Mouse (Mus musculus) hindbrain, embryonic 12.5 days (tissue): ENCODE measurements around the gene Cwc25. TPM values are rescaled to one million over a fixed set of nuclear protein-coding genes. Genes with fewer than 3 reads are reported as not detected.

Source experiments
- ATAC-seq: fragments of 200-750 bp; cut with Nextera tagmentation; 2 replicates; pipeline ENCODE4 v1.8.0; 2017; ENCODE audit warnings: moderate TSS enrichment; ENCODE audit not compliant: low FRiP score
- H3K27ac ChIP-seq: fragments of 300-500 bp; sonication (generic); 2 replicates; pipeline ENCODE4 v1.5.1; 2016; ENCODE audit warnings: mild to moderate bottlenecking
- H3K27me3 ChIP-seq: fragments of 300-500 bp; sonication (generic); 2 replicates; pipeline ENCODE4 v1.6.1; 2016; ENCODE audit warnings: mild to moderate bottlenecking
- H3K36me3 ChIP-seq: fragments of 300-500 bp; sonication (generic); 2 replicates; pipeline ENCODE4 v1.6.1; 2016; ENCODE audit warnings: mild to moderate bottlenecking
- H3K4me1 ChIP-seq: fragments of 300-500 bp; sonication (generic); 2 replicates; pipeline ENCODE4 v1.6.1; 2016
- H3K4me2 ChIP-seq: fragments of 300-500 bp; sonication (generic); replicated peaks from 2 replicates; pipeline ENCODE4 v1.6.1; 2016; ENCODE audit warnings: mild to moderate bottlenecking
- H3K4me3 ChIP-seq: fragments of 300-500 bp; sonication (generic); 2 replicates; pipeline ENCODE4 v1.5.1; 2016; ENCODE audit warnings: mild to moderate bottlenecking
- H3K9ac ChIP-seq: fragments of 300-500 bp; sonication (generic); 2 replicates; pipeline ENCODE4 v1.6.1; 2016; ENCODE audit warnings: mild to moderate bottlenecking, moderate library complexity
- H3K9me3 ChIP-seq: fragments of 300-500 bp; sonication (generic); replicated peaks from 2 replicates; pipeline ENCODE4 v1.6.1; 2016; ENCODE audit warnings: mild to moderate bottlenecking
- WGBS: fragments of 180-500 bp; shearing (Covaris S2); methylation state at CpG from one replicate; pipeline ENCODE4 v1.1.7; 2016; 5-methylcytosine and 5-hydroxymethylcytosine counted together
- polyA plus RNA-seq: library from polyadenylated mRNA; unstranded; fragments of >200 nt; fragmentation: Nextera tagmentation; extraction: Ambion mirVana; gene quantifications from 2 replicates; pipeline ENCODE4 v1.2.1, GENCODE M21; 2016

Gene Cwc25
- polyA plus RNA-seq, 1 experiment from 2014 or later = 25.4 TPM

DNA sequence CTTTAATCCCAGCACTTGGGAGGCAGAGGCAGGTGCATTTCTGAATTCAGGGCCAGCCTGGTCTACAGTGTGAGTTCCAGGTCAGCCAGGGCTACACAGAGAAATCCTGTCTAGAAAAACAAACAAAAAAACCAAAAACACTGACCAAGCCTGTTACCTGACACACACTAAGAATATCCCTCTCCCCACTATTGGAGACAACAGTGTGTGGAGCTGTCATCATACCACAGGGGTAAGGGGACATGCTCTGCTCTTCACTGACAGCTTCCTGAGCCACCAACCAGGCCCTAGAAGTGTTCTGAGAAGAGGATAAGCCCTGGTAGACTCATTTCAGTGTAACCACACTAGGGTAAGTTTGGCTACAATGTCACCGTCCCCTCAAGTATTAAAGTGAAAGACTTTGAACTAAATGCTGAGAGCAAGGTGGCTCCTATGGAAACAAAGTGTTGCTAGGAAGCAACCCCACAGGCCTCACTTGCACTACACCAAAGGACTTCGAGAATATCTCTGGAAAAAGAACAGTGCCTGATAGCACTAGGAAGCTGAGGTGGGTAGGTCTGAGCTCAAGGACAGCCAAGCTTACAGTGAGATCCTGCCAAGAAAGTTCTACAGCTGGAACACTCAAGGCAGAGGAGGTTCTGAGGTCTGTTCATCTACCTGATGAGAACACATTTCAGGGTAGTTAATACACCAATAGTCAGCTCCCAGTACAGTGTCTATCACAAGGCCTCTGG lies 13.8 kb upstream of the Cwc25 start:
- peak overlapping the region; percentile 99; the same call in 1 of the 2 replicates for H3K9ac ChIP-seq
- no peak for ATAC-seq
- H3K4me1 ChIP-seq = peaks cover 26% of the 10 kb centered on the region
- 91% methylated on average over 2 of the region's 2 CpGs for WGBS
- H3K9me3 ChIP-seq = no peaks in the 10 kb centered on the region
- H3K27me3 ChIP-seq = no peaks in the 10 kb centered on the region
- peaks cover 58% of the 10 kb centered on the region for H3K36me3 ChIP-seq
- peak overlapping the region; percentile 86 for H3K4me2 ChIP-seq
- H3K4me3 ChIP-seq = no peak overlapping the region
- H3K27ac ChIP-seq = no peak overlapping the region

DNA sequence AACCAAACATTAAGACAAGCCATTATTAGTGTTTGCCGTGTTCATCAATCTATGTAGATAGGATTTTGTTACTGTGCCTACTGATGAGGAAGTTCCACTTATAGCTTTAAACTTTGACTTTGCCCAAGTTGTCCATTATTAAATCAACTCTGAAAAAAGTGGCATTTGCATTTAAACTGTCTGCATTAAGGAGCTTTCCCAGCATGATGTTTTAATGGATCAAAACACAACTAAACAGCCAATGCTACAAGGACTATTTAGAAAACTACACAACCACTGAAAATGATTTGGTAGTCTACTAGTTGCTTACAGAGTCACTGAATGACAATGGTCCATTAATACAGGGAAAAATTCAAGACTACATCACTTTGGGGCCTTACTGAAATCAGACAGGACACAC lies 12.6 kb upstream of the Cwc25 start:
- no peak overlapping the region for H3K9ac ChIP-seq
- ATAC-seq = no peak
- WGBS = 95% methylated on average over 1 of the region's 1 CpGs
- H3K27me3 ChIP-seq = no peaks in the 10 kb centered on the region
- H3K4me2 ChIP-seq = no peak overlapping the region
- H3K36me3 ChIP-seq = peaks cover 60% of the 10 kb centered on the region
- H3K27ac ChIP-seq = no peak overlapping the region
- peaks cover 26% of the 10 kb centered on the region for H3K4me1 ChIP-seq
- H3K4me3 ChIP-seq = no peak overlapping the region
- H3K9me3 ChIP-seq = no peaks in the 10 kb centered on the region

DNA sequence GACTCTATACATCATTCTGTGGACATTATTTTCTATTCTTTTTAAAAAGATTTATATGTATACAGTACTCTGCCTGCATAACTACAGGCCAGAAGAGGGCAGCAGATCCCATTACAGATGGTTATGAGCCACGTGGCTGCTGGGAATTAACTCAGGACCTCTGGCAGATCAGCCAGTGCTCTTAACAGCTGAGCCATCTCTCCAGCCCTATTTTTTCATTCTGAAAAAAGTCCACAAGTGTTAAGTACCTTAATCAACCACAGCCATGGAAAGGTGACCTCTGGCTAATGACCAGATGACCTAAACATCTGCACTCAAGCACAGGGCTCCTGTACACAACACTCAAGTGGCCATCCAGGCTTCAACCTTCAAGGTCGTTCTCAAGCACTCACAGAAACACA lies 10.8 kb upstream of the Cwc25 start:
- no peak overlapping the region for H3K4me2 ChIP-seq
- no peaks in the 10 kb centered on the region for H3K27me3 ChIP-seq
- 45% methylated on average over 2 of the region's 2 CpGs for WGBS
- ATAC-seq = no peak; the same call in 1 of the 2 replicates
- H3K9me3 ChIP-seq = no peaks in the 10 kb centered on the region
- peaks cover 60% of the 10 kb centered on the region for H3K36me3 ChIP-seq
- no peak overlapping the region for H3K27ac ChIP-seq
- H3K4me1 ChIP-seq = peaks cover 21% of the 10 kb centered on the region
- H3K9ac ChIP-seq = no peak overlapping the region
- H3K4me3 ChIP-seq = no peak overlapping the region

DNA sequence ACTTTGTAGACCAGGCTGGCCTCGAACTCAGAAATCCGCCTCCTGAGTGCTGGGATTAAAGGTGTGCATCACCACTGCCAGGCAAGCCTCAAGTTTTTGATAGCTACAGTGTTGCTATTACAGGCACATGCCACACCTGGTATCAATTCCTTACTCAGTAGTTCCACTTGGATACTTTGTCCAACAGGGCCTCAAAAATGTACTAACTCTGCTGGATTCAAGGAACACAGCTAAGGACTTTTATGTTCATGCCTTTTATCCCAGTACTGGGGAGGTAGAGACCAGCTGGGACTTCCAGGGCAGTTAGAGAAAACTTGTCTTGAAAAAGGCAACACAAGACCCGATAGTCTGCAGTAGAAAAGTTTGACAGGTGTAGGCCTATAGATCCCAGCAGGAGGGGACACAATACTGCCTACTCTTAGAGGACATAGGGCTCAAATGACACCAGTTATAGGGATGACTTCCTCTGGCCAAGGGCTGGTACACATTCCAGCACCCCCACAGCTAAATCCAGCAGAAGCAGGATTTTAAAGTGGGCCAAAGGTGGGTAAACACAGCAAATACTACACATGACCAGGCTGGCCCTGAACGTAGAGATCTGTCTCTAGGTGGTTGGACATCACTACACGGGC lies 10.3 kb upstream of the Cwc25 start:
- no peak overlapping the region for H3K4me2 ChIP-seq
- 61% methylated on average over 5 of the region's 5 CpGs for WGBS
- no peak overlapping the region for H3K9ac ChIP-seq
- no peaks in the 10 kb centered on the region for H3K27me3 ChIP-seq
- H3K4me1 ChIP-seq = peaks cover 21% of the 10 kb centered on the region
- no peak overlapping the region for H3K4me3 ChIP-seq
- no peak for ATAC-seq
- H3K9me3 ChIP-seq = no peaks in the 10 kb centered on the region
- H3K36me3 ChIP-seq = peaks cover 60% of the 10 kb centered on the region
- no peak overlapping the region for H3K27ac ChIP-seq

DNA sequence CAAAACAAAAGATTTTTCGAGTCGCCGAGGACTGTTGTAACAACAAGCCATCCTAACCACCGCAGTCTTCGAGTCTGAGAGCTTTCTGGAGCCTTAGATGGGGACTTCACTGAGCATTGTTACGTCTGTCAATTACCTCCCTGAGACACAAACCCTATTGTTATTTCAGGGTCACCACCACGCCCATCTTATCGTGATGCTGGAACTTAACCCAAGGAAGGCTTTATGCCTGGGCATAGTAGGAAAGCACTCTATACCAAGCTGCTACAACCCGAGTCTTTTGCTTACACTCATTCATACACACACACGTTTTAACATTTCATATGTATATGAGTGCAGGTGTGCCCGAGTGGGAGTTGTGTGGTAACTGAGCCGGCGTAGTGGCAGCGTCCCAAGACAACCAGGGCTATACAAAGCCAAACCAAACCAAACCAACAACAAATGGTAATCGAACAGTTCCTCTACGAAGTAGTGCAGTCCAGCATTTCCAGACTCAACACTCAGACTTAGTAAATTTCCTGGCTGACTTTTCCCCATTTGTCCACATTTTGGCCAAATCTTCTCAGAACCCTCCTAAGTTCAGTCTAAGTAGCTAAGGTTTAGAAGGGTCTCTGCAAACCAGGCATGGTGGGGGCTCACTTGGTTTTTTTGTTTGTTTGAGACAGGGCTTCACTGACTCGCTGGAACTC lies 9.6 kb upstream of the Cwc25 start, which contains the start of gene 1700001P01Rik:
Gene 1700001P01Rik, minus strand, starts transcription at position 111 of the 689 bp plus-strand sequence.
- Histone ChIP-seq H3K4me3 (no peak within 1 kb of the TSS), H3K4me2 (no peak within 1 kb of the TSS), H3K9ac (no peak within 1 kb of the TSS), H3K27ac (no peak within 1 kb of the TSS), H3K4me1 (peaks cover 15% of the 10 kb centered on the region), H3K9me3 (no peaks in the 10 kb centered on the region), H3K27me3 (no peaks in the 10 kb centered on the region), H3K36me3 (peaks cover 60% of the 10 kb centered on the region)
- WGBS = 40% methylated on average over 17 of the region's 17 CpGs
- ATAC-seq = no peak

DNA sequence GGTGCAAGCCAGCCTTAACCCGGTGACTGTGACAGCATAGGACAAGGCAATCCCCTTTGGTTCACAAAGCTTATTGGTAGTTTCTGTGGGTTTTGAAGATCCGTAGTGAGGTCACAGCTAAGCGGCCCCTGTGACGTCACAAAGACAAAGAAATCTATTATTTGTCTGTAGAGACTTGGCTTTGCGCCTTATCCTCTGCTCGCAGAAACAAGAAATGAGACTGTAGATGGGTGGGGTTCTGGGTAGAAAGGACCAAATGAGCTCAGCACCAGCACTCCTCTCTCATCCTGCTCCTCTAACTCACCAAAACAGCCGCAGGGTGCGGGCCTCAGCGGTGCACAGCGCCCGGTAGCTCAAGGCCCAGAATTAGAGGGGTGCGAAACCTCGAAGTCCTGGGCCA lies 8.8 kb upstream of the Cwc25 start:
- ATAC-seq = no peak
- no peak overlapping the region for H3K27ac ChIP-seq
- 76% methylated on average over 13 of the region's 13 CpGs for WGBS

DNA sequence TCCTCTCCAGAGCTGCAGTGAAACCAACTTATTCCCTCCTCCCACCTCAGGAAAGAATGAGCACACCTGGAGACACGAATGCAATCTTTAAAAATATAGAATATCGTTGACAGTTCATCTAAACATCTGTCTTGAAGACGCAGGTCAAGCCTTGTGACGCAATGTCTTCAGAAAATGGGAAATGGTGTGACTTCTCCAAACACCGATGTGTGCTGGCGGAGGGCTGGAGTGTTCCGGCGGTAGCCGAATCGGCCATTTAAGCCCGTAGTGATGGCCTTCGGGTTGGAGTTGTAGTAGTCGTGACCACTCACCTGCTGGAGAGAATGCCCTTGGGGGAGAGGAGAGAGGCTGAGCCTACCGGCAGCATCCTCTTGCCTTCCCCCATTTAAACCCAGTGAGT lies 5.1 kb upstream of the Cwc25 start:
- no peak overlapping the region for H3K9ac ChIP-seq
- H3K27ac ChIP-seq = no peak overlapping the region
- H3K36me3 ChIP-seq = peaks cover 15% of the 10 kb centered on the region
- no peak overlapping the region for H3K4me2 ChIP-seq
- peaks cover 6% of the 10 kb centered on the region; the same call in 1 of the 2 replicates for H3K4me1 ChIP-seq
- WGBS = 80% methylated on average over 14 of the region's 14 CpGs
- H3K9me3 ChIP-seq = no peaks in the 10 kb centered on the region
- no peak for ATAC-seq
- no peak overlapping the region for H3K4me3 ChIP-seq
- H3K27me3 ChIP-seq = no peaks in the 10 kb centered on the region

More for the DNA sequence above, 8.8 kb upstream of the Cwc25 start:
- Histone ChIP-seq H3K4me2 (no peak overlapping the region), H3K9ac (no peak overlapping the region), H3K27me3 (no peaks in the 10 kb centered on the region), H3K4me1 (peaks cover 7% of the 10 kb centered on the region), H3K4me3 (no peak overlapping the region), H3K9me3 (no peaks in the 10 kb centered on the region), H3K36me3 (peaks cover 52% of the 10 kb centered on the region)

DNA sequence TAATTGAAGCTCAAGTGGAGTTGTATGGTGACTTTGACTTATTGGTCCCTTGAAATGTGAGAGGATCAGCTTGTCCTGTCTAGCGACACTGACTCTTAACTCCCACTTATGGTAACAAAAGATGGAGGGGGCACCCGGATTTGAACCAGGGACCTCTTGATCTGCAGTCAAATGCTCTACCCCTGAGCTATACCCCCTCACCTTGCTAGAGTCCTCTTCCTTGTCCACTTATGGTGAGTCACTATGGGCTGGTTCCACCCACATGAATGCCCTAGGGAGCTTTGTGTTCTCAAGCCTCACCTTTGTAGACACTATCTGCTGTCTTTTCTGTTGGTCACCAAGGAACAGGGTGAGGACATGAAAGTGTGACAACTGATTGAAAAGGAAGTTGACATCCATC lies 3.3 kb upstream of the Cwc25 start:
- Histone ChIP-seq H3K9me3 (no peaks in the 10 kb centered on the region), H3K9ac (no peak overlapping the region), H3K4me1 (peaks cover 16% of the 10 kb centered on the region), H3K27me3 (no peaks in the 10 kb centered on the region), H3K4me3 (no peak overlapping the region), H3K27ac (no peak overlapping the region), H3K4me2 (no peak overlapping the region), H3K36me3 (no peaks in the 10 kb centered on the region)
- ATAC-seq = no peak
- 29% methylated on average over 2 of the region's 2 CpGs for WGBS

DNA sequence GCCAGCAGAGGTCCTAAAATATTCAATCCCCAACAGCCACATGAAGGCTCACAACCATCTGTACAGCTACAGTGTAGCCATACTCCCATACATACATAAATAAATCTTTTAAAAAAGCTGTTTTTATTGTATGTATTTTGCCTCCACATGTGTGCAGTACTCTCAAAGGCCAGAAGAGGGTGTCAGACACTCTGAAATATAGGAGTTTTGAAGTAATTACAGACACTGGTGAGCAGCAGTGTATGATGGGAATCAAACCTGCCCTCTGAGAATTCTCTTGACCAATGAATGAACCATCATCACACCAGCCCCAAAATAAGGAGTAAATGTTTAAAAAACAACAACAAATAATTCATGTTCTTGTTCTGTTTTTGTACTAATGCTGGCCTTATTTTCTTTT lies 4.7 kb downstream of the Cwc25 start:
- no peak overlapping the region for H3K9ac ChIP-seq
- peaks cover 16% of the 10 kb centered on the region for H3K4me1 ChIP-seq
- no peak overlapping the region for H3K27ac ChIP-seq
- H3K4me2 ChIP-seq = no peak overlapping the region
- no peak overlapping the region for H3K4me3 ChIP-seq
- H3K9me3 ChIP-seq = no peaks in the 10 kb centered on the region
- no peak for ATAC-seq
- H3K27me3 ChIP-seq = no peaks in the 10 kb centered on the region
- peaks cover 62% of the 10 kb centered on the region for H3K36me3 ChIP-seq

DNA sequence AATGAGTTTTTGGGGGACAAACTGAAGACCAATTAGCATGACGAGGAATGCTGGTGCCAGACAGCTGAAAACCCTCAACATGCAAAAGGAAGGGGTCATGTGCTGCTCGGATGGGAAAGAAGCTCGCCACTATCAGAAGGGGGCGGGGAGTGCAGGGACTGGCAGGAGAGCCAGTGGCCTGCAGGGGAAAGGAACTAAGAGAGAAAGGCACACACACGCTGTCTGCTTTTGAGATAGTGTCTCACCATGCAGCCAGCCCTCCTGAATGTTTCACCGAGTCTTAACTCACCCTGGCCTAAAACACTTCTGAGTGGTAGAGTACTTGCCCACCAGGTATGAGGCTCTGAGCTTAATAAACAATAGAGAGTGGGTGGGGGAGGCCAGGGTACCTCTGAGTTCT lies 7.4 kb downstream of the Cwc25 start:
- Histone ChIP-seq H3K27ac (no peak overlapping the region), H3K4me3 (no peak overlapping the region), H3K4me1 (no peaks in the 10 kb centered on the region), H3K9ac (no peak overlapping the region), H3K4me2 (no peak overlapping the region), H3K27me3 (no peaks in the 10 kb centered on the region), H3K9me3 (no peaks in the 10 kb centered on the region), H3K36me3 (peaks cover 76% of the 10 kb centered on the region)
- ATAC-seq = no peak
- 78% methylated on average over 6 of the region's 6 CpGs for WGBS

DNA sequence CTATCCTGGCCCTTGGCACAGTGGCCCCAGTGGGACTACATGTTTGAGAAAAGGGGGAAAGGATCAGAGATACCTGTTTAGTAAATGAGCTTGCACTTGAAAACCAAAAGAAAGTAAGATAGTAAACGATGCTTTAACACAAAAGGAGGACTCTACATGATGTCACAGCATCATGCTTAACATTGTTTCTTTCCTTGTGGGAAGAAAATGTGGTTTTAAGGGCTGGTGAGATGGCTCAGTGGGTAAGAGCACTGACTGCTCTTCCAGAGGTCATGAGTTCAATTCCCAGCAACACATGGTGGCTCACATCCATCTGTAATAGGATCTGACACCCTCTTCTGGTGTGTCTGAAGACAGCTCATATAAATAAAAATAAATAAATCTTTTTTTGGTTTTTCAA lies 8.2 kb downstream of the Cwc25 start:
- WGBS = 95% methylated on average over 1 of the region's 1 CpGs
- Histone ChIP-seq H3K36me3 (peaks cover 78% of the 10 kb centered on the region), H3K4me2 (no peak overlapping the region)

DNA sequence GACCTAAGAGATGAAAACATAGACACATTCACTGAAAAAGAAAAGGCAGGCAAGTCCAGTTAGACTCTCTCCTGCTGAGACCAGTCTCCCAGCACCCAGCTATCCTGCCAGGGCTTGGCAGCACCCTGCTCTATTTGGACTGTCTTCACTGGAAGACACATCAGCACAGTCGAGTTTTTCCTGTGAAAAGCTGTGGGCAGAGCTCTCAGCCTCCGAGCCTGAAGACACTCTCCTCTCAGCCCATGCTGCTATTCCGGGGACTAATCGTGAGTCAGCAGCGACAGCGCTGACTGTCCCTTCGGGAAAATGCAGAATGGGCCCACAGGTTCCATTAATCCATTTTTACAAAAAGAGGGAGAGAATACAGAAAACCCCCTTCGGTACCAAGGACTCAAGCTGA lies 13.1 kb downstream of the Cwc25 start:
- H3K36me3 ChIP-seq = peaks cover 88% of the 10 kb centered on the region
- no peak for ATAC-seq

More for the DNA sequence above, 8.2 kb downstream of the Cwc25 start:
- no peak for ATAC-seq
- Histone ChIP-seq H3K4me1 (no peaks in the 10 kb centered on the region), H3K4me3 (no peak overlapping the region), H3K9ac (no peak overlapping the region), H3K9me3 (no peaks in the 10 kb centered on the region), H3K27me3 (no peaks in the 10 kb centered on the region), H3K27ac (no peak overlapping the region)

More for the DNA sequence above, 13.1 kb downstream of the Cwc25 start:
- 95% methylated on average over 8 of the region's 8 CpGs for WGBS
- no peak overlapping the region for H3K9ac ChIP-seq
- H3K27ac ChIP-seq = no peak overlapping the region
- no peaks in the 10 kb centered on the region for H3K27me3 ChIP-seq
- no peak overlapping the region for H3K4me2 ChIP-seq
- no peaks in the 10 kb centered on the region for H3K4me1 ChIP-seq
- no peaks in the 10 kb centered on the region for H3K9me3 ChIP-seq
- H3K4me3 ChIP-seq = no peak overlapping the region
